Mouse (Mus musculus): ENCODE measurements at regions not wholly inside any gene's neighbourhood (a gene's known extent, or its start where the extent isn't known, plus 50 kb on each side); places are given as distances from the start of the nearest gene placed in this dataset.
A peak's percentile ranks its signal among the peaks of the same experiment; 100 is the strongest.

GRCm38 (mm10) chr7:37270841-37271240 lies 502.6 kb downstream of the Zfp536 start:
- 92% methylated on average over 3 of the region's 3 CpGs for WGBS
- Histone ChIP-seq H3K27me3 (ENCODE audit: control insufficient read depth, insufficient read depth, low read length) (no peaks in the 10 kb centered on the region), H3K36me3 (ENCODE audit: control insufficient read depth, insufficient read depth, low read length) (no peaks in the 10 kb centered on the region), H3K9me3 (ENCODE audit: control insufficient read depth, low read length) (no peaks in the 10 kb centered on the region), H3K4me1 (ENCODE audit: control insufficient read depth, insufficient read depth, low read length) (no peaks in the 10 kb centered on the region), H3K27ac (ENCODE audit: low read depth, low read length) (no peak overlapping the region), H3K4me2 (ENCODE audit: low read depth) (no peak overlapping the region), H3K9ac (ENCODE audit: low read length) (no peak overlapping the region), H3K4me3 (ENCODE audit: low read depth, low read length) (no peak overlapping the region)
- DNase-seq (ENCODE audit: low spot score) (no peak), ATAC-seq (ENCODE audit: insufficient read depth, low FRiP score, low TSS enrichment) (no peak)

- Histone ChIP-seq H3K9ac (ENCODE audit: low read length) (no peak overlapping the region), H3K4me1 (ENCODE audit: control insufficient read depth, insufficient read depth, low read length) (peaks cover 5% of the 10 kb centered on the region; the same call in 1 of the 2 replicates), H3K27ac (ENCODE audit: low read depth, low read length) (no peak overlapping the region), H3K27me3 (ENCODE audit: control insufficient read depth, insufficient read depth, low read length) (no peaks in the 10 kb centered on the region), H3K36me3 (ENCODE audit: control insufficient read depth, insufficient read depth, low read length) (no peaks in the 10 kb centered on the region), H3K4me3 (ENCODE audit: low read depth, low read length) (no peak overlapping the region), H3K4me2 (ENCODE audit: low read depth) (no peak overlapping the region), H3K9me3 (ENCODE audit: control insufficient read depth, low read length) (no peaks in the 10 kb centered on the region)
- ATAC-seq (ENCODE audit: insufficient read depth, low FRiP score, low TSS enrichment): no peak
- peak; percentile 12 for DNase-seq (ENCODE audit: low spot score)
- WGBS: 32% methylated on average over 5 of the region's 5 CpGs
Observed at GRCm38 (mm10) chr7:37290018-37290417, 483.4 kb downstream of the Zfp536 start.

GRCm38 (mm10) chr7:37290493-37291045 lies 482.9 kb downstream of the Zfp536 start:
- DNase-seq (ENCODE audit: low spot score) (peak; percentile 33), ATAC-seq (ENCODE audit: insufficient read depth, low FRiP score, low TSS enrichment) (peak; percentile 45; the same call in 1 of the 2 replicates)
- Histone ChIP-seq H3K27me3 (ENCODE audit: control insufficient read depth, insufficient read depth, low read length) (no peaks in the 10 kb centered on the region), H3K27ac (ENCODE audit: low read depth, low read length) (no peak overlapping the region), H3K4me3 (ENCODE audit: low read depth, low read length) (no peak overlapping the region), H3K4me2 (ENCODE audit: low read depth) (0 out of 2 replicates have a peak overlapping the region, but pooled peaks have one; percentile 7), H3K4me1 (ENCODE audit: control insufficient read depth, insufficient read depth, low read length) (peaks cover 5% of the 10 kb centered on the region; the same call in 1 of the 2 replicates), H3K36me3 (ENCODE audit: control insufficient read depth, insufficient read depth, low read length) (no peaks in the 10 kb centered on the region), H3K9me3 (ENCODE audit: control insufficient read depth, low read length) (no peaks in the 10 kb centered on the region), H3K9ac (ENCODE audit: low read length) (no peak overlapping the region; the same call in 1 of the 2 replicates)
- 20% methylated on average over 19 of the region's 19 CpGs for WGBS

- ATAC-seq (ENCODE audit: insufficient read depth, low FRiP score, low TSS enrichment): no peak
Observed at GRCm38 (mm10) chr7:37291726-37292125, 481.7 kb downstream of the Zfp536 start.

GRCm38 (mm10) chr7:37292554-37292953 lies 480.9 kb downstream of the Zfp536 start:
- no peak for ATAC-seq (ENCODE audit: insufficient read depth, low FRiP score, low TSS enrichment)
- H3K27ac ChIP-seq (ENCODE audit: low read depth, low read length): no peak overlapping the region
- H3K4me3 ChIP-seq (ENCODE audit: low read depth, low read length): no peak overlapping the region
- no peaks in the 10 kb centered on the region for H3K9me3 ChIP-seq (ENCODE audit: control insufficient read depth, low read length)
- no peak overlapping the region for H3K9ac ChIP-seq (ENCODE audit: low read length)
- 76% methylated on average over 9 of the region's 9 CpGs for WGBS
- no peaks in the 10 kb centered on the region for H3K27me3 ChIP-seq (ENCODE audit: control insufficient read depth, insufficient read depth, low read length)
- no peak for DNase-seq (ENCODE audit: low spot score)
- H3K36me3 ChIP-seq (ENCODE audit: control insufficient read depth, insufficient read depth, low read length): no peaks in the 10 kb centered on the region
- peaks cover 5% of the 10 kb centered on the region; the same call in 1 of the 2 replicates for H3K4me1 ChIP-seq (ENCODE audit: control insufficient read depth, insufficient read depth, low read length)
- no peak overlapping the region for H3K4me2 ChIP-seq (ENCODE audit: low read depth)

More at GRCm38 (mm10) chr7:37291726-37292125, 481.7 kb downstream of the Zfp536 start:
- Histone ChIP-seq H3K27ac (ENCODE audit: low read depth, low read length) (no peak overlapping the region), H3K9me3 (ENCODE audit: control insufficient read depth, low read length) (no peaks in the 10 kb centered on the region), H3K4me2 (ENCODE audit: low read depth) (no peak overlapping the region), H3K9ac (ENCODE audit: low read length) (no peak overlapping the region), H3K36me3 (ENCODE audit: control insufficient read depth, insufficient read depth, low read length) (no peaks in the 10 kb centered on the region), H3K4me3 (ENCODE audit: low read depth, low read length) (no peak overlapping the region), H3K4me1 (ENCODE audit: control insufficient read depth, insufficient read depth, low read length) (peaks cover 5% of the 10 kb centered on the region; the same call in 1 of the 2 replicates), H3K27me3 (ENCODE audit: control insufficient read depth, insufficient read depth, low read length) (no peaks in the 10 kb centered on the region)
- WGBS: 78% methylated on average over 7 of the region's 7 CpGs
- DNase-seq (ENCODE audit: low spot score): no peak

- Histone ChIP-seq H3K9ac (ENCODE audit: low read length) (no peak overlapping the region), H3K36me3 (ENCODE audit: control insufficient read depth, insufficient read depth, low read length) (no peaks in the 10 kb centered on the region), H3K4me2 (ENCODE audit: low read depth) (no peak overlapping the region), H3K27me3 (ENCODE audit: control insufficient read depth, insufficient read depth, low read length) (no peaks in the 10 kb centered on the region), H3K9me3 (ENCODE audit: control insufficient read depth, low read length) (no peaks in the 10 kb centered on the region), H3K4me3 (ENCODE audit: low read depth, low read length) (no peak overlapping the region), H3K4me1 (ENCODE audit: control insufficient read depth, insufficient read depth, low read length) (no peaks in the 10 kb centered on the region), H3K27ac (ENCODE audit: low read depth, low read length) (no peak overlapping the region)
- DNase-seq (ENCODE audit: low spot score): peak; percentile 14
- ATAC-seq (ENCODE audit: insufficient read depth, low FRiP score, low TSS enrichment): no peak
- 34% methylated on average over 3 of the region's 3 CpGs for WGBS
Observed at GRCm38 (mm10) chr7:37298888-37299287, 474.6 kb downstream of the Zfp536 start.

GRCm38 (mm10) chr7:37305463-37305862 lies 468.0 kb downstream of the Zfp536 start:
- Histone ChIP-seq H3K36me3 (ENCODE audit: control insufficient read depth, insufficient read depth, low read length) (no peaks in the 10 kb centered on the region), H3K9ac (ENCODE audit: low read length) (no peak overlapping the region), H3K4me1 (ENCODE audit: control insufficient read depth, insufficient read depth, low read length) (no peaks in the 10 kb centered on the region), H3K4me3 (ENCODE audit: low read depth, low read length) (no peak overlapping the region), H3K27me3 (ENCODE audit: control insufficient read depth, insufficient read depth, low read length) (no peaks in the 10 kb centered on the region), H3K4me2 (ENCODE audit: low read depth) (no peak overlapping the region), H3K27ac (ENCODE audit: low read depth, low read length) (no peak overlapping the region), H3K9me3 (ENCODE audit: control insufficient read depth, low read length) (no peaks in the 10 kb centered on the region)
- no peak for DNase-seq (ENCODE audit: low spot score)
- ATAC-seq (ENCODE audit: insufficient read depth, low FRiP score, low TSS enrichment): no peak
- WGBS: 90% methylated on average over 9 of the region's 9 CpGs

- Histone ChIP-seq H3K27me3 (ENCODE audit: control insufficient read depth, insufficient read depth, low read length) (no peaks in the 10 kb centered on the region), H3K4me1 (ENCODE audit: control insufficient read depth, insufficient read depth, low read length) (no peaks in the 10 kb centered on the region), H3K9me3 (ENCODE audit: control insufficient read depth, low read length) (no peaks in the 10 kb centered on the region), H3K4me3 (ENCODE audit: low read depth, low read length) (no peak overlapping the region), H3K4me2 (ENCODE audit: low read depth) (no peak overlapping the region), H3K9ac (ENCODE audit: low read length) (no peak overlapping the region), H3K27ac (ENCODE audit: low read depth, low read length) (no peak overlapping the region), H3K36me3 (ENCODE audit: control insufficient read depth, insufficient read depth, low read length) (no peaks in the 10 kb centered on the region)
- no peak for ATAC-seq (ENCODE audit: insufficient read depth, low FRiP score, low TSS enrichment)
- 82% methylated on average over 4 of the region's 4 CpGs for WGBS
- no peak for DNase-seq (ENCODE audit: low spot score)
Observed at GRCm38 (mm10) chr7:37307191-37307590, 466.2 kb downstream of the Zfp536 start.

- Histone ChIP-seq H3K4me2 (ENCODE audit: low read depth) (no peak overlapping the region), H3K27me3 (ENCODE audit: control insufficient read depth, insufficient read depth, low read length) (no peaks in the 10 kb centered on the region), H3K4me1 (ENCODE audit: control insufficient read depth, insufficient read depth, low read length) (no peaks in the 10 kb centered on the region), H3K9ac (ENCODE audit: low read length) (no peak overlapping the region), H3K36me3 (ENCODE audit: control insufficient read depth, insufficient read depth, low read length) (no peaks in the 10 kb centered on the region), H3K9me3 (ENCODE audit: control insufficient read depth, low read length) (no peaks in the 10 kb centered on the region; the same call in 1 of the 2 replicates), H3K27ac (ENCODE audit: low read depth, low read length) (no peak overlapping the region), H3K4me3 (ENCODE audit: low read depth, low read length) (no peak overlapping the region)
- 92% methylated on average over 7 of the region's 7 CpGs for WGBS
- ATAC-seq (ENCODE audit: insufficient read depth, low FRiP score, low TSS enrichment) (no peak), DNase-seq (ENCODE audit: low spot score) (no peak)
Observed at GRCm38 (mm10) chr7:37324653-37325052, 448.8 kb downstream of the Zfp536 start.

All from neural tube, embryonic 11.5 days (tissue).